Mouse (Mus musculus) brain, embryonic 18.5 days (tissue): ENCODE results near the gene Nol3.
"Not testable (repeated sequence)": the region's sequence is repeated elsewhere in the genome, so short reads cannot be mapped to it uniquely, and the experiment has no call there.

Experiments used
- DNase-seq: peaks from one replicate; pipeline ENCODE4 v3.0.0-alpha.2; 2012; ENCODE audit warnings: low read depth, low spot score

Gene Nol3

GRCm38 (mm10) chr8:105289805-105290460 is 14.0 kb downstream of the Nol3 start, which contains the start of gene 4931428F04Rik:
Gene 4931428F04Rik (minus strand): TSS chr8:105289864.
- DNase-seq, result no peak

GRCm38 (mm10) chr8:105290554-105291314 is 14.8 kb downstream of the Nol3 start:
- DNase-seq, result no peak

- not testable (repeated sequence) for DNase-seq
These were observed 15.4 kb downstream of the Nol3 start for GRCm38 (mm10) chr8:105291364-105291763.

GRCm38 (mm10) chr8:105291802-105292201 is 15.9 kb downstream of the Nol3 start:
- DNase-seq, result not testable (repeated sequence)

- no peak for DNase-seq
These were observed 16.5 kb downstream of the Nol3 start for GRCm38 (mm10) chr8:105292471-105292870.

- DNase-seq, result no peak
These were observed 17.5 kb downstream of the Nol3 start for GRCm38 (mm10) chr8:105293405-105293804.

- DNase-seq, result no peak
These were observed 18.8 kb downstream of the Nol3 start for GRCm38 (mm10) chr8:105294776-105295175.

- no peak for DNase-seq
These were observed 19.3 kb downstream of the Nol3 start for GRCm38 (mm10) chr8:105295256-105295655.

- DNase-seq, result no peak
These were observed 20.1 kb downstream of the Nol3 start, which contains the start of gene Exoc3l for GRCm38 (mm10) chr8:105295895-105296573. Gene Exoc3l (minus strand): TSS chr8:105296101.

GRCm38 (mm10) chr8:105297511-105298192 is 21.7 kb downstream of the Nol3 start, which contains the start of gene E2f4:
Gene E2f4 (plus strand): TSS chr8:105297663.
- peak; percentile 74 for DNase-seq

GRCm38 (mm10) chr8:105298351-105299252 is 22.7 kb downstream of the Nol3 start:
- DNase-seq, result no peak

GRCm38 (mm10) chr8:105299962-105300361 is 24.0 kb downstream of the Nol3 start:
- no peak for DNase-seq

GRCm38 (mm10) chr8:105303396-105303795 is 27.5 kb downstream of the Nol3 start:
- no peak for DNase-seq

- no peak for DNase-seq
These were observed 27.9 kb downstream of the Nol3 start for GRCm38 (mm10) chr8:105303874-105304273.

- no peak for DNase-seq
These were observed 28.6 kb downstream of the Nol3 start for GRCm38 (mm10) chr8:105304325-105305210.

GRCm38 (mm10) chr8:105305211-105306145 is 29.5 kb downstream of the Nol3 start, which contains the start of gene Elmo3:
Gene Elmo3 (plus strand): TSS chr8:105305601.
- no peak for DNase-seq

- DNase-seq, result no peak
These were observed 30.3 kb downstream of the Nol3 start for GRCm38 (mm10) chr8:105306146-105306691.

GRCm38 (mm10) chr8:105307670-105308069 is 31.7 kb downstream of the Nol3 start:
- no peak for DNase-seq
